Mouse (Mus musculus): ENCODE results near the gene Orai1. TPM values are rescaled to one million over a fixed set of nuclear protein-coding genes. Genes with fewer than 3 reads are reported as not detected.

The Orai1 gene
- polyA plus RNA-seq, 1 experiment: 10.8 TPM

DNA sequence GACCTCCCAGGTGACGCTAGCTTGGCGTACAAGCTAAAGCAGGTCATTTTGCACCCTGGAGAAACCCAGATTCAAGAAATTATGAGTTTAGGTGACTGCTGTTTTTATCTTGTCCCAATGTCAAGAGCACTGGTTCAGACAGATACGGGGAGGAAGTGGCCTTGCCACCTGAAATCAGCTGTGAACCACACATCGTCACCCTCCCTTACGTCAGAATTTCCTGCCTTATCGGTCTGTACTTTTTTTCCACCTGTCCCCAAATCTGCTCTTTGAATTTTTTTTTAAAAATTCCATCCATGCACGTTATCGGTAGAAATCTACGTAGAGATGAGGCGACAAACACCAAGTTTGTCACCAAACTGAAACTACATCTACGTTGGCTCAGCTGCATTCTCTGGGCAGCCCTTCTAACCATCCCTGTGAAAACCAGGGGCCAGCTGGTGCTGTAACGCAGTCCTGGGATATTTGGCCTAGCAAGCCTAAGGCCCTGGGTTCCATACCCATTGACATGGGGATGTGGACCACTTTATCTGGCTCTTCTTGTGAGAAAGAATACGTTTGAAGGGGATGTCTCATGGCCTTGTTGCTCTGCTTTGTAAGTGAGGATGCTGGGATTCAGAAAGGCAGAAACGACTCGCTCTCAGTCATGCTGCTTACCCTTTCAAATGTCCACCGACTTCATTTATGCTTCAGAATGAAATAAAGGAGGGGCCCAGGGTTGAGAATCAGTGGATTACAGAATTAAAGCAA is 24.3 kb upstream of the Orai1 start:
- Histone ChIP-seq H3K27me3 (ENCODE audit: control insufficient read depth, insufficient read depth, insufficient read length) (no peaks in the 10 kb centered on the region), H3ac (ENCODE audit: control insufficient read depth, insufficient read length, low read depth) (no peak overlapping the region), H3K4me3 (ENCODE audit: insufficient read depth, poor library complexity, severe bottlenecking) (no peak overlapping the region), H3K79me3 (ENCODE audit: low read depth) (no peaks in the 10 kb centered on the region), H3K36me3 (ENCODE audit: control insufficient read depth, insufficient read depth) (no peaks in the 10 kb centered on the region), H3K79me2 (ENCODE audit: control insufficient read depth, insufficient read depth) (no peaks in the 10 kb centered on the region)
- no peak for TF ChIP-seq USF1 (IDR thresholded peaks at IDR 0.05; ENCODE audit: low read depth)
- no peak for TF ChIP-seq CEBPB (IDR thresholded peaks at IDR 0.05; ENCODE audit: low read depth)
- no peak for TF ChIP-seq FOSL1 (IDR thresholded peaks at IDR 0.05; ENCODE audit: insufficient read depth, low read length, poor library complexity, severe bottlenecking)
- TF ChIP-seq MAX (IDR thresholded peaks at IDR 0.05): no peak
- TF ChIP-seq MYOG (IDR thresholded peaks at IDR 0.05; ENCODE audit: control insufficient read depth, extremely low read depth, insufficient read length): no peak
- no peak for TF ChIP-seq MYOD1 (IDR thresholded peaks at IDR 0.05; ENCODE audit: control insufficient read depth, insufficient read length, low read depth)
- TF ChIP-seq CTCF (IDR thresholded peaks at IDR 0.05; ENCODE audit: control insufficient read depth, insufficient read depth, insufficient read length): no peak

- no peak overlapping the region for H3ac ChIP-seq (ENCODE audit: control insufficient read depth, insufficient read length, low read depth)
- no peaks in the 10 kb centered on the region for H3K79me2 ChIP-seq (ENCODE audit: control insufficient read depth, insufficient read depth)
- H3K27me3 ChIP-seq (ENCODE audit: control insufficient read depth, insufficient read depth, insufficient read length): no peaks in the 10 kb centered on the region
- no peak for TF ChIP-seq MYOD1 (IDR thresholded peaks at IDR 0.05; ENCODE audit: control insufficient read depth, insufficient read length, low read depth)
- TF ChIP-seq MAX (IDR thresholded peaks at IDR 0.05): no peak
- H3K36me3 ChIP-seq (ENCODE audit: control insufficient read depth, insufficient read depth): no peaks in the 10 kb centered on the region
- H3K79me3 ChIP-seq (ENCODE audit: low read depth): no peaks in the 10 kb centered on the region
- no peak overlapping the region for H3K4me3 ChIP-seq (ENCODE audit: insufficient read depth, poor library complexity, severe bottlenecking)
Measured at GRCm38 (mm10) chr5:122991350-122992004, 23.4 kb upstream of the Orai1 start.

DNA sequence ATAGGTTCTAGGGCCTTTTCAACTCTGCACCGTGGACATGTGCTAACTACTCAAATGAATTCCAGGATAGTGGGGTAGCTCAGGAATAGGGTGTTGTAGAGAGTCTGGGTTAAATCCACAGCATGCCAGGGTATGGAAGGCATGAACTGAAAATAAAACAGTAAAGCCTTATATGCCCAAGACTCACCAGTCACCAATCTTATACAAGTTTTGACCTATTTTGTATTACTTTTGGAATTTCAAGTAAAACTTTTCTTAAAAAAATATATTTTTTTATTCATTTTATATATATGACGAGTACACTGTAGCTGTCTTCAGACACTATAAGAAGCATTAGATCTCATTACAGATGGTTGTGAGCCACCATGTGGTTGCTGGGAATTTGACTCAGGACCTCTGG is 21.1 kb upstream of the Orai1 start:
- TF ChIP-seq MYOG (IDR thresholded peaks at IDR 0.05; ENCODE audit: control insufficient read depth, extremely low read depth, insufficient read length): no peak
- H3K4me3 ChIP-seq (ENCODE audit: insufficient read depth, poor library complexity, severe bottlenecking): no peak overlapping the region
- no peaks in the 10 kb centered on the region for H3K79me2 ChIP-seq (ENCODE audit: control insufficient read depth, insufficient read depth)
- H3K79me3 ChIP-seq (ENCODE audit: low read depth): no peaks in the 10 kb centered on the region
- H3K36me3 ChIP-seq (ENCODE audit: control insufficient read depth, insufficient read depth): no peaks in the 10 kb centered on the region
- H3K27me3 ChIP-seq (ENCODE audit: control insufficient read depth, insufficient read depth, insufficient read length): no peaks in the 10 kb centered on the region
- H3ac ChIP-seq (ENCODE audit: control insufficient read depth, insufficient read length, low read depth): no peak overlapping the region

- no peaks in the 10 kb centered on the region for H3K79me3 ChIP-seq (ENCODE audit: low read depth)
- no peak overlapping the region for H3ac ChIP-seq (ENCODE audit: control insufficient read depth, insufficient read length, low read depth)
- TF ChIP-seq MYOG (IDR thresholded peaks at IDR 0.05; ENCODE audit: control insufficient read depth, extremely low read depth, insufficient read length): no peak
- TF ChIP-seq USF1 (IDR thresholded peaks at IDR 0.05; ENCODE audit: low read depth): no peak
- no peak for TF ChIP-seq MYOD1 (IDR thresholded peaks at IDR 0.05; ENCODE audit: control insufficient read depth, insufficient read length, low read depth)
- TF ChIP-seq MAX (IDR thresholded peaks at IDR 0.05): no peak
- TF ChIP-seq CTCF (IDR thresholded peaks at IDR 0.05; ENCODE audit: control insufficient read depth, insufficient read depth, insufficient read length): no peak
- no peak for TF ChIP-seq FOSL1 (IDR thresholded peaks at IDR 0.05; ENCODE audit: insufficient read depth, low read length, poor library complexity, severe bottlenecking)
- no peak for TF ChIP-seq CEBPB (IDR thresholded peaks at IDR 0.05; ENCODE audit: low read depth)
- H3K4me3 ChIP-seq (ENCODE audit: insufficient read depth, poor library complexity, severe bottlenecking): no peak overlapping the region
- H3K27me3 ChIP-seq (ENCODE audit: control insufficient read depth, insufficient read depth, insufficient read length): no peaks in the 10 kb centered on the region
- H3K36me3 ChIP-seq (ENCODE audit: control insufficient read depth, insufficient read depth): no peaks in the 10 kb centered on the region
- H3K79me2 ChIP-seq (ENCODE audit: control insufficient read depth, insufficient read depth): no peaks in the 10 kb centered on the region
Measured at GRCm38 (mm10) chr5:122994303-122994846, 20.5 kb upstream of the Orai1 start.

DNA sequence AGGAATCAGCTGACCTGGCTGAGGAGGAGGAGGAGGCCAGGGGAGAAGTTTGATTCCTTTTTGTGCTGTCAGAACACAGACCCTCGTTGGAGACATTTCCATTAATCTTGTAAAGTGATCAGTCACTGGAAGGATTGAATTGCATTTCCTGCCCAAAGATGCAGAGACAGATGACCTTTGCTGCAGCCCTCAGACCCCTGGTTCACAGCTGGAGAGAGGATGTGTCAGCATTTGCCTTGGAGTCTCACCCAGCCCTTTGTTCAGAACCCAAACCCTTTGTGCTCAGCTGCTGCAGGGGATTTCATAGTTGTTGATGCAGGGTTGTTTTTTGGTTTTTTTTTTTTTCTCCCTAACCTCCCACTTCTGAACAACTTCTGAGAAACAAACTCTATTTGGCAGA is 20.0 kb upstream of the Orai1 start:
- Histone ChIP-seq H3K36me3 (ENCODE audit: control insufficient read depth, insufficient read depth) (no peaks in the 10 kb centered on the region), H3K79me3 (ENCODE audit: low read depth) (no peaks in the 10 kb centered on the region), H3ac (ENCODE audit: control insufficient read depth, insufficient read length, low read depth) (no peak overlapping the region), H3K4me3 (ENCODE audit: insufficient read depth, poor library complexity, severe bottlenecking) (no peak overlapping the region), H3K79me2 (ENCODE audit: control insufficient read depth, insufficient read depth) (no peaks in the 10 kb centered on the region), H3K27me3 (ENCODE audit: control insufficient read depth, insufficient read depth, insufficient read length) (no peaks in the 10 kb centered on the region)
- TF ChIP-seq MYOG (IDR thresholded peaks at IDR 0.05; ENCODE audit: control insufficient read depth, extremely low read depth, insufficient read length) (no peak), MYOD1 (IDR thresholded peaks at IDR 0.05; ENCODE audit: control insufficient read depth, insufficient read length, low read depth) (no peak), CTCF (IDR thresholded peaks at IDR 0.05; ENCODE audit: control insufficient read depth, insufficient read depth, insufficient read length) (no peak), CEBPB (IDR thresholded peaks at IDR 0.05; ENCODE audit: low read depth) (no peak), USF1 (IDR thresholded peaks at IDR 0.05; ENCODE audit: low read depth) (no peak)

All from C2C12 (cell line).